Mouse (Mus musculus) 3T3-L1 (cell line): Measurements from ENCODE around the gene Ptprm.

Experiments used
- DNase-seq: peaks from one replicate; pipeline ENCODE4 v3.0.0-alpha.2; 2015; ENCODE audit warnings: low read depth, low spot score

Gene Ptprm

GRCm38 (mm10) chr17:66990761-66991160 is 363.5 kb downstream of the Ptprm start:
- DNase-seq: no peak

- no peak for DNase-seq
Measured at GRCm38 (mm10) chr17:66988014-66988413, 366.2 kb downstream of the Ptprm start.

DNA sequence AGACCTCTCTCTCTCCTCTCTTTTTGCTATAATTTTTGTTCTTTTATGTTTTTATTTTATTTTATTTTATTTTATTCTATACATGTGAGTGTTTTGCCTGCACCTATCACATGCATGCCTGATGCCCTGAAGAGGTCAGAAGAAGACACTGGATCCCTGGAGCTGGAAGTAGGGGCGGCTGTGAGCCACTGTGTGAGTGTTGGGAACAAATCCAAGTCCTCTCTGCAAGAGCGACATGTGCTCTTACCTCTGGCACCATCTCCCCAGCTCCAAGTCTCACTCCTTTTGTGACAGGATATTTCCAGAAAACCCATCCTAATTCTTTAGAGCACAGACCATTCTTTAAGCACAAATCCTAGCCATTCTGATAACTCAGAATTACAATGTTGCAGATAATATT is 372.6 kb downstream of the Ptprm start:
- no peak for DNase-seq

- DNase-seq: no peak
Measured at GRCm38 (mm10) chr17:66979971-66980370, 374.3 kb downstream of the Ptprm start.

- no peak for DNase-seq
Measured at GRCm38 (mm10) chr17:66976490-66976889, 377.8 kb downstream of the Ptprm start.

GRCm38 (mm10) chr17:66972976-66973375 is 381.3 kb downstream of the Ptprm start:
- no peak for DNase-seq

GRCm38 (mm10) chr17:66960986-66961385 is 393.3 kb downstream of the Ptprm start:
- DNase-seq: peak; percentile 31

DNA sequence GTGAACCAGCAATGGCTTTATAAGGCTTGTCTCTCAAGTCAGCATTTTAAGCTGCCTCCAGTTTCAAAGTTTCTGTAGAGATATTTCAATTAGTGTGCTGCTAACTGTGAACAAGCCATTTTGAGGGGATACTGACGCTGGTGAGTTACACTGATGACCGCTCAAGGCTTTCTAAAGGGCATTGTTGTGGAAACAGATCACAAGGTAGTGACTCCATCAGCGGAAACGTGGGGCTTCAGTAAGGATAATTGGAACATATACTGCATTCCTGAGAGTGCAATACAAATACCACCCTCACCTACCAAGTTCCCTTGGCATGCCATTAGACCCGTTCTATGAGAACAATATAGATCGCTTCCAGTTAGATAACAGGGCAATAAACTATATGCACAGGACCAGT is 393.7 kb downstream of the Ptprm start:
- DNase-seq: no peak

- DNase-seq: no peak
Measured at GRCm38 (mm10) chr17:66959815-66960214, 394.4 kb downstream of the Ptprm start.

DNA sequence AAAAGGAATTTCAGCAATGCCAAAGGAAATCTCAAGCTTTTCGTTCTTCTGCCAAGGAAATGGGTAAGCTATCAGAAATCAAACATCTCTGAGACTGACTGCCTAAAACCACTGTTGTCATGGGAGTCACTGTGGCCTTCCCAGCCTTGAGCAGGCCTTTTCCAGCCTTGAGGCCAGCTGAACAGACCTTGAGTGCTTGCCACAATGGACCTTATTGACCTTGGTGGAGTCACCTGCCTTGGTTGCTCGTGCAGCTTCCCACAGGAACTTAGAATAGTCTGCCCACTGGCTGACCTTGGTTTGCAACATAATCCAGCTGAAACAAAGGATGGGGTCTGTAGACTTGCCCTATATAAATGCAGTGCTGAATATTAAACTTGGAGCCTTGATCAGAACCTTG is 395.5 kb downstream of the Ptprm start:
- no peak for DNase-seq

DNA sequence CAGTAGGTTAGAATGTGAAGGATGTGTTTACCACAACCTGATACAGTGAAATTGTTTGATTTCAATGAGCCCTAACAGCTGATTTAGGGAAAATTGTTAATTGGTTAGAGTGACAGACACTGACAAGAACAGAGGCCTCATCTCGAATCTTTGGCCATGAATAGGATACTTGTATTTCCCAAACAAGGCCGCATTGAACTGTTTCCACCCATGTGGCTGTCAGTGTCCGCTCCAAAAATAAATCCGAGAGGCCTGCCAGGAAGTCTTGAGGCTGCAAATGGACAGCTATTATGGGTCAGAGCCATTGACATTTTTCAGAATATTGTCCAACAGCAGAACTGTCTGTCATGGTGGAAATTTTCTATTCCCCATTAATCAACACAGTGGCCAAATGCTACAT is 409.8 kb downstream of the Ptprm start:
- DNase-seq: no peak

DNA sequence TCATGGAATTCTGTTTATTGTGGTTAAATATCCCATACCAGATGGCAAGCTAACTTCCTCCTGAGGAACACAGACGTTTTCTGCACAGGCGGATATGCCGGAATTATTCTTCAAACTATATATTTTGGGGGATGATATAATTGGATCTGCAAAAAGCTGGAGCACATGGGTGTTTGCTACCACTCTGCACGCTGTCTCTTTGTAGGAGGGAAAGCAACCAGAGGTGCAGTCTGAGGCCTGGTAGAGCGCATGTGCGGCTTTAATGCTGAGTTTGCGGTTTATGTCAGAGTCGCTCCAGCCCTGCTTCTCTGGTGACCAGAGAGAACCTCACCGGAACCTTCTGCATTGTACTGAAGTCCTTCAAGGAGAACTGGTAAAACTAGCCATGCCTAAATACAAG is 410.7 kb downstream of the Ptprm start:
- no peak for DNase-seq

DNA sequence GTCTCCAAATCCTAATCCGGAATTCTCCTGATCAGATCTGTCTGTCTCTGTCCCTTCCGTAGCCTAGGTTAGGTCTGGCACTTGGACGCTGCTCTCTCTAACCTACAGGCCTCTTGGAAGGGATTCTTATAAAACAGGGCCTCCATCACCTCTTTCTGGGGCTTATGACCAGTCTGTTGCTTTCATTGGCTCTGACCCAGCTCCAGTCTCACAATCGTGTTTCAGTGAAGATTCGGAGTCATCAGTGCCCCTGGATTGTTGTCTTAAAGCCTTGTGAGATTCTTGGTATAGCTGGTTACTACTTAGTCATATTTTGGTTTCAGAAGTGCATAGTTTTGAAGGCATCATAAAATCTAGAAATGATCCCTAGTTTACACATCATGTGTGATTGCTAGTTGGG is 428.6 kb downstream of the Ptprm start:
- DNase-seq: no peak

GRCm38 (mm10) chr17:66914696-66915095 is 439.6 kb downstream of the Ptprm start:
- DNase-seq: no peak

DNA sequence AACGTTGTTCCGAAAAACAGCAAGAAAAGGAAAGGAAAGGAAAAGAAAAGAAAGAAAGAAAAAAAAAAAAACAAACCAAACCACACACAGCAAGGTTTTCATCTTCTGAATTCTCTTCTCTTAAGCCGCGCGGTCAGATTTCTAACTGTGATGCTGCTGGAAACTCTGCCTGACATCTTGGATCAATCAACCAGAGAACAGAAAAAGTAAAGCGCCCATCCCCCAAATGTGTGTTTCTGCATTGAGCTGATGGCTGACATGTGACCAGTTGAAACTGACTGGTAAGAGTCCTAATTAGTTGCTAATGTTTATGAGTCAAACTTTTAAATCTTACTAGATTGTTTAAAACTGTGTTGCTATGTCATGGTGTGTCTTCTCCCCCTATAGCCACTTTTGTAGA is 441.7 kb downstream of the Ptprm start:
- no peak for DNase-seq

- DNase-seq: no peak
Measured at GRCm38 (mm10) chr17:66912120-66912519, 442.1 kb downstream of the Ptprm start.

- DNase-seq: no peak
Measured at GRCm38 (mm10) chr17:66909901-66910300, 444.4 kb downstream of the Ptprm start.

DNA sequence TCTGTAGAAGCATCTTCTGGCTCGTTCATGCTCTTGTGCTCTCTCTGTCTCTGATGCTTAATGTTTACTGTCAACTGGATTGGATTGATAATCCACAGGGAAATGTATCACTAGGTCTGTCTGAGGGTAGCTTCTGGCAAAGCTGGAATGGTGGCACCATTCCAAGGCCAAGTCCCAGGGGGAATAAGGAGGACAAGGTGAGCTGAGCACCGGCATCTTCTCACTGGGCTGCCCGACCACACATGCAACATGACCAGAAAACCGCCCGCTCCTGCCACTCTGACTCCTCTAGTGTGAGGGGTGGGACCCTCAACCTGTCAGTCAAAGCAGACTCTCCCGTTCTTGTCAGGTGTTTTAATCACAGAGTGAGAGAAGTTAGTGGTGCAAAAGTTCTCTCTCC is 445.3 kb downstream of the Ptprm start:
- no peak for DNase-seq

GRCm38 (mm10) chr17:66894181-66894580 is 460.1 kb downstream of the Ptprm start:
- DNase-seq: no peak

DNA sequence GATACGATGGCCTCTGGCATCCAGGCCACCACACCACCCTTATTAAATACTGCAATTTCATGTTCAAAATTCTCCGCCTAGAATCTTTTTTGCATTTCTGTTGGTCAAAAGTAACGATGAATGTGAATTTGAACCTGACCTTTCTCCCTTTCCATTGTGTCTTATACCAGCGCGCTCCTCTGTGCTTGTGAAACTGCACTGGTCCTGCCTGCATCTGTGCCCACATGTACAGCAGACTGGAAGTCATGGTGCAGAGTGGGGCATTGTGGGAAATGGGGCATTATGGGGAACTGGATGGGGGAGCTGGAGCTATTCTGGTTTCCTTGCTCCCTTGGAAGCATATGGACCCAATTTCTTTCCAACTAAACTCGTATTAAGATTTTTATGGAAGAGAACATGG is 462.3 kb downstream of the Ptprm start:
- no peak for DNase-seq

- no peak for DNase-seq
Measured at GRCm38 (mm10) chr17:66891067-66891862, 463.0 kb downstream of the Ptprm start.

GRCm38 (mm10) chr17:66882304-66882703 is 472.0 kb downstream of the Ptprm start:
- no peak for DNase-seq

DNA sequence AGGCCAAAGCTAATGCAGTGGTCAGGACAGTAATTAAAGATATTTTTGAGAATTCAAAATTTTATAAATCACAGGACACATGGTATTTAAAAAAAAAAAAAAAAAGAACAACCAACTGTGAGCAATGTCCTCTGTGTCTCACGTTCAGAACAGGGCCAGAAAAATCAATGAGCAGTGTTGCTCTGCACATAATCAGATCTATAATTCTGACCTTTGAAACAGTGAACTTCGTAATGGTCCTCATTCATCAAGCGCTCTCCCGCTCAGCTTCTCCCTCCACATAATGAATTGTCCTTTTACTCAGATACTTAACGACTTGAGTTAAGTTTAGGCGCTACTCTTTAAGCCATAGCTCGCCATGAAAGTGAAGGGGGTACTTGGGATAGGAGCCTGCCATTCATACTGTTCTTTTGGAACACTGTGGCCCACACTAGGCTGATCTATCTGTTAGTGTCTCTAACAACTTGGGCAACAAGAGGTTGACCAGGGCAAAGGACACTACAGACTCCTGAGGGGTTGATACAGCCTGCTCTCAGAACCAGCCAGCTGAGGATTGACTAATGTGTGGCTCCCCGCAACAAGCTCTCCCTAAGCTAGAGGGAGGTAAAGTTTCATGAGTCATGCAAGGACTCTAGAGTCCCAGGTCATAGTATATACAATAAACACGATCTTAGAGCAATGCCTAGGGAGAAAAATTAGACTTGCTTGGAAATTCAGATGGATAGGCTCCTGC is 473.1 kb downstream of the Ptprm start:
- no peak for DNase-seq
